Mouse (Mus musculus) forebrain, postnatal 0 days (tissue): ENCODE data around the gene Gm37240. TPM values are rescaled to one million over a fixed set of nuclear protein-coding genes. Genes with fewer than 3 reads are reported as not detected.

Experiments used
- ATAC-seq: fragments of 200-750 bp; cut with Nextera tagmentation; 2 replicates; pipeline ENCODE4 v1.8.0; 2017; ENCODE audit warnings: mild to moderate bottlenecking, moderate library complexity
- DNase-seq: peaks from one replicate; pipeline ENCODE4 v3.0.0-alpha.2; 2015
- H3K27ac ChIP-seq: fragments of 300-500 bp; sonication (generic); 2 replicates; pipeline ENCODE4 v1.5.1; 2014; ENCODE audit warnings: low read depth, mild to moderate bottlenecking, antibody characterized with exemption, low read length, moderate library complexity, mixed read lengths
- H3K27me3 ChIP-seq: fragments of 300-500 bp; sonication (generic); 2 replicates; pipeline ENCODE4 v1.6.1; 2014; ENCODE audit warnings: mild to moderate bottlenecking, low read length, mixed read lengths; ENCODE audit not compliant: insufficient read depth
- H3K36me3 ChIP-seq: fragments of 300-500 bp; sonication (generic); 2 replicates; pipeline ENCODE4 v1.6.1; 2014; ENCODE audit warnings: mild to moderate bottlenecking, moderate library complexity; ENCODE audit not compliant: insufficient read depth
- H3K4me1 ChIP-seq: fragments of 300-500 bp; sonication (generic); 2 replicates; pipeline ENCODE4 v1.6.1; 2014; ENCODE audit warnings: antibody characterized with exemption; ENCODE audit not compliant: insufficient read depth
- H3K4me2 ChIP-seq: fragments of 300-500 bp; sonication (generic); 2 replicates; pipeline ENCODE4 v1.6.1; 2014; ENCODE audit warnings: low read depth, mild to moderate bottlenecking, moderate library complexity
- H3K4me3 ChIP-seq: fragments of 300-500 bp; sonication (generic); 2 replicates; pipeline ENCODE4 v1.5.1; 2014; ENCODE audit warnings: low read depth, low read length, mixed read lengths
- H3K9ac ChIP-seq: fragments of 300-500 bp; sonication (generic); 2 replicates; pipeline ENCODE4 v1.6.1; 2014; ENCODE audit warnings: mild to moderate bottlenecking
- H3K9me3 ChIP-seq: fragments of 300-500 bp; sonication (generic); 2 replicates; pipeline ENCODE4 v1.6.1; 2016; ENCODE audit warnings: low read length
- CTCF ChIP-seq: sonication (generic); IDR thresholded peaks from 2 replicates; pipeline ENCODE4 v1.5.1; 2016; ENCODE audit warnings: antibody characterized with exemption, control low read depth, low read depth
- WGBS: fragments of 180-500 bp; shearing (Covaris S2); extraction: QIAGEN DNeasy Blood & Tissue Kit; methylation state at CpG from one replicate; pipeline ENCODE4 v1.1.7; 2014; 5-methylcytosine and 5-hydroxymethylcytosine counted together
- polyA plus RNA-seq: library from polyadenylated mRNA; unstranded; fragments of >200 nt; fragmentation: Nextera tagmentation; extraction: Ambion mirVana; gene quantifications from 2 replicates; pipeline ENCODE4 v1.2.1, GENCODE M21; 2015
- total RNA-seq: library from RNA; depleted of rRNA; stranded (reverse); fragments of >200 nt; gene quantifications from 2 replicates; pipeline ENCODE4 v1.2.3, GENCODE M21; 2014

The Gm37240 gene
- total and polyA plus RNA-seq, 2 experiments from 2014 or later, result 0.67 to 1.2 TPM

GRCm38 (mm10) chr3:85764008-85764834 lies 123.1 kb downstream of the Gm37240 start:
- Histone ChIP-seq H3K9ac (no peak overlapping the region), H3K27ac (peak overlapping the region; percentile 2), H3K9me3 (no peaks in the 10 kb centered on the region), H3K27me3 (no peaks in the 10 kb centered on the region), H3K36me3 (no peaks in the 10 kb centered on the region), H3K4me1 (peaks cover 5% of the 10 kb centered on the region), H3K4me3 (no peak overlapping the region), H3K4me2 (no peak overlapping the region)
- no peak for TF ChIP-seq CTCF
- peak; percentile 53 for DNase-seq
- 10% methylated on average over 18 of the region's 18 CpGs for WGBS
- peak; percentile 83 for ATAC-seq

DNA sequence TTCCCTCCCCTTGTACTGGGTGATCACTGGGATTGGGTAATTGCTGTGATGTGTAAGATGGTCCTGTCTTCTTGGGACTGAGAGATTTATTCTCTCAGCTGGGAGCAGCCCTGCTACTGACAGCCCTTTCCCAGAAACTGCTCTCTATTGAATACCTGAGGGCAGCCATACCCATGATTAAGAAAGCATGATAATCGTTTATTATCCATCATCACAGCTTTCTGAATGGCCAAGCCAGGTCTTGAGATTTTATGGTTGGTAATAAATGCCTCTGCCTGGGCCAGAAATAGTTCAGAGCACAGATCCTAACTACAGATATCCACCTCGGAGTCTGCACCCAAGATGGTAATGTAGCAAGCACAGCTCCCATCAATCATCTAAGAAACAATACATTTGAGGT lies 129.4 kb downstream of the Gm37240 start:
- no peak for ATAC-seq
- H3K9ac ChIP-seq, result no peak overlapping the region
- WGBS, result 77% methylated on average over 2 of the region's 2 CpGs
- H3K4me2 ChIP-seq, result no peak overlapping the region
- no peak overlapping the region for H3K27ac ChIP-seq
- no peak for DNase-seq
- no peaks in the 10 kb centered on the region for H3K36me3 ChIP-seq
- no peaks in the 10 kb centered on the region for H3K27me3 ChIP-seq
- no peaks in the 10 kb centered on the region for H3K4me1 ChIP-seq
- TF ChIP-seq CTCF, result no peak
- H3K4me3 ChIP-seq, result no peak overlapping the region
- no peaks in the 10 kb centered on the region for H3K9me3 ChIP-seq

GRCm38 (mm10) chr3:85757435-85757834 lies 129.9 kb downstream of the Gm37240 start:
- no peaks in the 10 kb centered on the region for H3K27me3 ChIP-seq
- no peak for ATAC-seq
- H3K4me1 ChIP-seq, result no peaks in the 10 kb centered on the region
- no peak overlapping the region for H3K27ac ChIP-seq
- no peaks in the 10 kb centered on the region for H3K9me3 ChIP-seq
- H3K4me3 ChIP-seq, result no peak overlapping the region
- H3K9ac ChIP-seq, result no peak overlapping the region
- 86% methylated on average over 4 of the region's 4 CpGs for WGBS
- DNase-seq, result no peak
- H3K36me3 ChIP-seq, result no peaks in the 10 kb centered on the region
- no peak overlapping the region for H3K4me2 ChIP-seq
- no peak for TF ChIP-seq CTCF

DNA sequence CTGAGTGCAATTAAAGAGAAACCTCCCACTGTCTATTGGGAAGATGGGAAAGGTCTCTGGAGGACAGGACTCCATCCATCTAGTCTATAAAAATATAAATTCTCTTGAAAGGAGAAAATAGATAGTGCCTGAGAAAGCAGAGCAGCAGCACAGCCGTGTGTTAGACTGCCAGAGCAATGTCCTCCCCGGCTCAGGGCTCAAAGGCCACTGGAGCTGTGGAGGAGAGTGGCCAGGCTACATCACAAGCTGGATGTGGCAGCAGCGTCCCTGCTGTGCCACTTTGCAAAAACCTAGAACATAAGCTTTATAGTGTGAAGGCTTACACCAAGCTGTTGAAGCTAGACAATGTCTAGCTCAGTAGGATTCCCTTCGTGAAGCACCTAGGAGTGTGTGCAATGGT lies 138.0 kb downstream of the Gm37240 start:
- no peaks in the 10 kb centered on the region for H3K36me3 ChIP-seq
- no peak overlapping the region for H3K9ac ChIP-seq
- no peak overlapping the region for H3K27ac ChIP-seq
- no peaks in the 10 kb centered on the region for H3K4me1 ChIP-seq
- no peaks in the 10 kb centered on the region for H3K27me3 ChIP-seq
- DNase-seq (no peak), ATAC-seq (no peak)
- no peak overlapping the region for H3K4me3 ChIP-seq
- no peak for TF ChIP-seq CTCF
- 52% methylated on average over 4 of the region's 4 CpGs for WGBS
- H3K9me3 ChIP-seq, result no peaks in the 10 kb centered on the region
- no peak overlapping the region for H3K4me2 ChIP-seq

- ATAC-seq (no peak), DNase-seq (no peak)
- H3K9me3 ChIP-seq, result no peaks in the 10 kb centered on the region
- no peak overlapping the region for H3K4me2 ChIP-seq
- no peaks in the 10 kb centered on the region for H3K4me1 ChIP-seq
- no peaks in the 10 kb centered on the region for H3K36me3 ChIP-seq
- no peak overlapping the region for H3K9ac ChIP-seq
- WGBS, result 23% methylated on average over 4 of the region's 4 CpGs
- no peak overlapping the region for H3K27ac ChIP-seq
- H3K27me3 ChIP-seq, result no peaks in the 10 kb centered on the region
- H3K4me3 ChIP-seq, result no peak overlapping the region
- no peak for TF ChIP-seq CTCF
These were observed 138.5 kb downstream of the Gm37240 start for GRCm38 (mm10) chr3:85748863-85749262.

- H3K36me3 ChIP-seq, result no peaks in the 10 kb centered on the region
- DNase-seq, result no peak
- H3K27ac ChIP-seq, result no peak overlapping the region
- H3K9me3 ChIP-seq, result no peaks in the 10 kb centered on the region
- H3K4me1 ChIP-seq, result no peaks in the 10 kb centered on the region
- ATAC-seq, result no peak
- 42% methylated on average over 4 of the region's 4 CpGs for WGBS
- no peak overlapping the region for H3K4me3 ChIP-seq
- no peaks in the 10 kb centered on the region for H3K27me3 ChIP-seq
- no peak overlapping the region for H3K9ac ChIP-seq
- no peak for TF ChIP-seq CTCF
- no peak overlapping the region for H3K4me2 ChIP-seq
These were observed 141.2 kb downstream of the Gm37240 start for GRCm38 (mm10) chr3:85746116-85746515.

- H3K27ac ChIP-seq, result no peak overlapping the region
- no peaks in the 10 kb centered on the region for H3K27me3 ChIP-seq
- no peak overlapping the region for H3K9ac ChIP-seq
- no peak for DNase-seq
- H3K4me1 ChIP-seq, result no peaks in the 10 kb centered on the region
- H3K9me3 ChIP-seq, result no peaks in the 10 kb centered on the region
- no peak for TF ChIP-seq CTCF
- WGBS, result 89% methylated on average over 3 of the region's 3 CpGs
- H3K4me2 ChIP-seq, result no peak overlapping the region
- no peak overlapping the region for H3K4me3 ChIP-seq
- no peak for ATAC-seq
- H3K36me3 ChIP-seq, result no peaks in the 10 kb centered on the region
These were observed 145.6 kb downstream of the Gm37240 start for GRCm38 (mm10) chr3:85741767-85742166.
